Mouse (Mus musculus): ENCODE data around the gene Mug1. TPM values are rescaled to one million over a fixed set of nuclear protein-coding genes. Genes with fewer than 3 reads are reported as not detected.
"Not testable (repeated sequence)": the region's sequence is repeated elsewhere in the genome, so short reads cannot be mapped to it uniquely, and the experiment has no call there.

Gene Mug1
- 0.04 and 0.12 TPM in 2 replicates for polyA plus RNA-seq (2015; fragmentation: Nextera tagmentation; extraction: Ambion mirVana)

DNA sequence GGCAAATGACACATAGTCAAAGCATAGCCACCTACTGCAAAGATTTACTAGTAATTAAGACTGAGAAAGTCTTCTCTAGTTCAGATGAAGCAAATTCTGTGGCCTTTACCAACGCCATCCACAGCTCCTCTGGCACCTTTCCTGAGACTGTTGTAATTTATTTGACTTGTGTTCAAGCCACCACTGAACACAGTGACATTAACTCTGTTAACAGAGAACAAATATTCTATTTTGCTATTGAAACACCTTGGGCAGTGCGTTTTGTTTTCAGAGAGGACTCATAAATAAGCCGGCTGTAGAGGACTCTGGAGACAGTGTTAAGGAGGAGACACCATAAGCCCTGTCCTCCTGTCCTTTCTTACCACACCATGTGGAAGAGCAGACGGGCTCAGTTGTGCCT, at the start of gene Mug1:
Mug1 (plus strand) TSS at position 271 of the 400 bp plus-strand sequence.
- not testable (repeated sequence) for H3K9me3 ChIP-seq (replicated peaks); H3K27ac ChIP-seq; H3K4me3 ChIP-seq (replicated peaks); H3K36me3 ChIP-seq; H3K4me2 ChIP-seq; ATAC-seq (replicated peaks; ENCODE audit: low FRiP score); H3K27me3 ChIP-seq; H3K9ac ChIP-seq; H3K4me1 ChIP-seq
- WGBS, result 73% methylated on average over 4 of the region's 4 CpGs

DNA sequence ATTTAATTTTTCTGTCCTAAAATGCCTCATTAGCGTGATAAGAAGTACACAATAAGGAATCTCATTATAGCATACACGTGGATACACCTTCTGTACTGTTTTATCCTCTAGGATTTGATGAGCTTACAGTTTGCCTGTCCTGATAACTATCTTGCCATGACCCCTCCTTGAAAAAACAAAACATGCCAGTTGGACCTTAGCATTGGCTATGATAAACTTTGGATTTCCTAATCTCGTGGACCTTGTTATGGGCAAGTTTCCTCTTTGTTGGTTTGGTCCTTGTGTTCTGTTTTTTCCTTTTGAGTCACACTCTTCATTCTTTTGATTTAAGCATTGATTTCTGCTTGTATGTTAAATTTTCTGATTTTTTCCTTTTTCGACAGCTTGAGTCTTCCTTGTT, 10.3 kb upstream of the Mug1 start:
- H3K27me3 ChIP-seq, result no peaks in the 10 kb centered on the region
- H3K4me3 ChIP-seq (replicated peaks), result no peak overlapping the region
- WGBS, result 80% methylated on average over 4 of the region's 4 CpGs
- no peaks in the 10 kb centered on the region for H3K4me1 ChIP-seq
- H3K9me3 ChIP-seq (replicated peaks), result no peaks in the 10 kb centered on the region
- H3K9ac ChIP-seq, result no peak overlapping the region
- no peak overlapping the region for H3K4me2 ChIP-seq
- H3K36me3 ChIP-seq, result no peaks in the 10 kb centered on the region
- H3K27ac ChIP-seq, result no peak overlapping the region
- ATAC-seq (replicated peaks; ENCODE audit: low FRiP score), result no peak

GRCm38 (mm10) chr6:121836361-121836760, 2.0 kb upstream of the Mug1 start:
- Histone ChIP-seq H3K27me3 (no peaks in the 10 kb centered on the region), H3K36me3 (no peaks in the 10 kb centered on the region), H3K27ac (no peak overlapping the region), H3K9me3 (replicated peaks) (no peaks in the 10 kb centered on the region), H3K4me1 (no peaks in the 10 kb centered on the region), H3K9ac (no peak overlapping the region), H3K4me3 (replicated peaks) (no peak overlapping the region), H3K4me2 (no peak overlapping the region)
- no peak for ATAC-seq (replicated peaks; ENCODE audit: low FRiP score)
- 92% methylated on average over 1 of the region's 1 CpGs for WGBS

DNA sequence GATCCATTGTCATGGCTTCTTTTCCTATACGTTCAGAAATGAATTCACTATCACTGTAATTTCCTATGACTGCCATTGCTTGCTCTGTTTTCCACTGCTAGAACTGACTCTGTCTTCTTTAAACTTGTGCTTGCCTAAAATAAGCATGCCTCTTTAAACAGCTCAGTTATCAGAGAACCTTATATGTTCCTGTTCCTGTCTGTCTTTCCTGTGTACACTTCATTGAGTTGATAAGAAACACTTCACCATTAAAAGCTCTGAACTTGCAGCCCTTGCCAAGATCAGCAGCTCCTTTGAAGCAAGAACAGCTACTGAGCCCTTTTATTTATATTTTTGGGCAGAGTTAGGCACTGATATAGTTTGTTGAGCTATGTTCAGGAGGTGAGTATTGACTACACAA, 10.0 kb downstream of the Mug1 start:
- Histone ChIP-seq H3K27me3 (no peaks in the 10 kb centered on the region), H3K9ac (no peak overlapping the region), H3K4me3 (replicated peaks) (no peak overlapping the region), H3K4me1 (no peaks in the 10 kb centered on the region), H3K9me3 (replicated peaks) (no peaks in the 10 kb centered on the region), H3K27ac (no peak overlapping the region), H3K4me2 (no peak overlapping the region), H3K36me3 (no peaks in the 10 kb centered on the region)
- 58% methylated on average over 1 of the region's 1 CpGs for WGBS
- ATAC-seq (replicated peaks; ENCODE audit: low FRiP score), result no peak

Other genes with a start within 250 kb of the Mug1 start
- gene A2m, start 203.2 kb upstream of the Mug1 start, polyA plus RNA-seq (2015; fragmentation: Nextera tagmentation; extraction: Ambion mirVana), result 1.2 and 2.2 TPM in 2 replicates
- not detected in 2 replicates for gene Gm7298, start 105.6 kb upstream of the Mug1 start, polyA plus RNA-seq (2015; fragmentation: Nextera tagmentation; extraction: Ambion mirVana)
- not detected in 2 replicates for gene Mug2, start 168.2 kb downstream of the Mug1 start, polyA plus RNA-seq (2015; fragmentation: Nextera tagmentation; extraction: Ambion mirVana)

Measured in kidney, embryonic 15.5 days (tissue).